Mouse (Mus musculus) CD4-positive, CD25-positive, alpha-beta regulatory T cell, adult 4 months (primary cell): ENCODE measurements around the gene Asmt. TPM values are rescaled to one million over a fixed set of nuclear protein-coding genes. Genes with fewer than 3 reads are reported as not detected.

Experiments used
- ATAC-seq: one replicate; pipeline ENCODE4 v1.8.0; 2017
- polyA plus RNA-seq, 2 experiments: library from polyadenylated mRNA; unstranded; fragments of 100-300 nt; shearing (Covaris generic); gene quantifications; one replicate each; pipeline ENCODE4 v1.2.1; 2017

The Asmt gene
- not detected for polyA plus RNA-seq

DNA sequence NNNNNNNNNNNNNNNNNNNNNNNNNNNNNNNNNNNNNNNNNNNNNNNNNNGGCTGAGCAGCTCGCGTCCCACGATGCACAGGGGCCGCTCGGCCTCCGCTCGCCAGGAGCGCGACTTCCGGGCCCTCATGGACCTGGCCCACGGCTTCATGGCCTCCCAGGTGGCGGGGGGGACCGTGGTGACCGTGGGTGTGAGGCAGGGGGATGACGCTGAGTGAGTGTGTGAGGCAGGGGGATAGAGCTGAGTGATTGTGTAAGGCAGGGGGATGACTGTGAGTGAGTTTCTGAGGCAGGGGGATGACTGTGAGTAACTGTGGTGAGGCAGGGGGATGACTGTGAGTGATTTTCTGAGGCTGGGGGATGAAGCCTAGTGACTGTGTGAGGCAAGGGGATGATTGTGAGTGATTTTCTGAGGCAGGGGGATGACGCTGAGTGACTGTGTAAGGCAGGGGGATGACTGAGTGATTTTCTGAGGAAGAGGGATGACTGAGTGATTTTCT is at the start of gene Asmt:
Asmt (plus strand) TSS at position 51 of the 499 bp plus-strand sequence.
- no peak for ATAC-seq

DNA sequence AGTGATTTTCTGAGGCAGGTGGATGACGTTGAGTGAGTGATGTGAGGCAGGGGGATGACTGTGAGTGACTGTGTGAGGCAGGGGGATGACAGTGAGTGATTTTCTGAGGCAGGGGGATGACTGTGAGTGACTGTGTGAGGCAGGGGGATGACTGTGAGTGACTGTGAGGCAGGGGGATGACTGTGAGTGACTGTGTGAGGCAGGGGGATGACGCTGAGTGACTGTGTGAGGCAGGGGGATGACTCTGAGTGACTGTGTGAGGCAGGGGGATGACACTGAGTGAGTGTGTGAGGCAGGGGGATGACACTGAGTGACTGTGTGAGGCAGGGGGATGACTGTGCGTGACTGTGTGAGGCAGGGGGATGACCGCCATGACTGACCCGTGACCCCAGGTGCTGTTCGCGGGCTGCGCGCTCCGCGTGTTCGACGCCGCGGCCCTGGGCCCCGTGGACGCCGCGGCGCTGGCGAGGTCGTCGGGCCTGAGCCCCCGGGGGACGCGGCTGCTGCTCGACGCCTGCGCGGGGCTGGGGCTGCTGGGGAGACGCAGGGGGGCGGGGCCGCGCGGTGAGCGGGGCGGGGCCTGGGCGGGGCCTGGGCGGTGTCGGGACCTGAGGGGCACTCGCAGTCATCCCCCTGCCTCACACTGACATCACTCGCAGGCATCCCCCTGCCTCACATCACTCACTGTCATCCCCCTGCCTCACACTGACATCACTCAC is 948 bp downstream of the Asmt start:
- ATAC-seq, result no peak

DNA sequence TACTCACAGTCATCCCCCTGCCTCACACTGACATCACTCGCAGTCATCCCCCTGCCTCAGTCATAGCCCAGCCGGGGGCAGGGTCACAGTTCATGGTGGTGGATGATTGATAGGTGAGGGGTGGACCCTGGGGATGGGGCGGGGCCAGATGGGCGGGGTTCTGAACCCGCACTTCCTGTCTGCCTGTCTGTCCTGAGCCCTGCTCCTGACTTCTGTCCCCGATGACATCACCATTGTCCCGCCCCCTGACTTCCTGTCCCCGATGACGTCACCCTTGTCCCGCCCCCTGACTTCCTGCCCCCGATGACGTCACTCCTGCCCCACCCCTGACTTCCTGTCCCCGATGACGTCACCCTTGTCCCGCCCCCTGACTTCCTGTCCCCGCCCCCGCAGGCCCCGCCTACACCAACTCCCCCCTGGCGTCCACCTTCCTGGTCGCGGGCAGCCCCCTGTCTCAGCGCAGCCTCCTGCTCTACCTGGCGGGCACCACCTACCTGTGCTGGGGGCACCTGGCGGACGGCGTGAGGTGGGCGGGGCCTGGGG is 1.9 kb downstream of the Asmt start:
- peak; percentile 31 for ATAC-seq

DNA sequence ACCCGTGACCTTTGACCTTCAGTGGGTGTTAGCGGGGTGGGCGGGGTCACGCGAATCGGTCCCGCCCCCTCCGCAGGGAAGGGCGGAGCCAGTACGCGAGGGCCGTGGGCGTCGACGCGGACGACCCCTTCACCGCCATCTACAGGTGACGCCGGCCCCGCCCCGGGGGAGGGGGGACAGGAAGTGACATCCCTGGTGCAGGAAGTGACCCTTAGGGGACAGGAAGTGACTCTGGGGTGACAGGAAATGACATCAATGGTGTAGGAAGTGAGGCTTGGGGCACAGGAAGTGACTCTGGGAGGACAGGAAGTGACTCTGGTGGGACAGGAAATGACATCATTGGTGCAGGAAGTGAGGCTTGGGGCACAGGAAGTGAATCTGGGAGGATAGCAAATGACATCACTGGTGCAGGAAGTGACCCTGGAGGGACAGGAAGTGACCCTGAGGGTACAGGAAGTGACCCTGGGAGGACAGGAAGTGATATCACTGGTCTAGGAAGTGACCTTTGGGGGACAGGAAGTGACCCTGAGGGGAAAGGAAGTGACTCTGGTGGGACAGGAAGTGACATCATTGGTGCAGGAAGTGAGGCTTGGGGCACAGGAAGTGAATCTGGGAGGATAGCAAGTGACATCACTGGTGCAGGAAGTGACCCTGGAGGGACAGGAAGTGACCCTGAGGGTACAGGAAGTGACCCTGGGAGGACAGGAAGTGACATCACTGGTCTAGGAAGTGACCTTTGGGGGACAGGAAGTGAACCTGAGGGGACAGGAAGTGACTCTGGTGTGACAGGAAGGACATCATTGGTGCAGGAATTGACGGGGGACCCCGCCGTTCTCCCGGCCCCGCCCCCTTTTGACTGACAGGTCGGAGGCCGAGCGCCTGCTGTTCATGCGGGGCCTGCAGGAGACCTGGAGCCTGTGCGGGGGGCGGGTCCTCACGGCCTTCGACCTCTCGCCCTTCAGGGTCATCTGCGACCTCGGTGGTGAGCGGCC is 2.7 kb downstream of the Asmt start:
- ATAC-seq, result peak; percentile 62

DNA sequence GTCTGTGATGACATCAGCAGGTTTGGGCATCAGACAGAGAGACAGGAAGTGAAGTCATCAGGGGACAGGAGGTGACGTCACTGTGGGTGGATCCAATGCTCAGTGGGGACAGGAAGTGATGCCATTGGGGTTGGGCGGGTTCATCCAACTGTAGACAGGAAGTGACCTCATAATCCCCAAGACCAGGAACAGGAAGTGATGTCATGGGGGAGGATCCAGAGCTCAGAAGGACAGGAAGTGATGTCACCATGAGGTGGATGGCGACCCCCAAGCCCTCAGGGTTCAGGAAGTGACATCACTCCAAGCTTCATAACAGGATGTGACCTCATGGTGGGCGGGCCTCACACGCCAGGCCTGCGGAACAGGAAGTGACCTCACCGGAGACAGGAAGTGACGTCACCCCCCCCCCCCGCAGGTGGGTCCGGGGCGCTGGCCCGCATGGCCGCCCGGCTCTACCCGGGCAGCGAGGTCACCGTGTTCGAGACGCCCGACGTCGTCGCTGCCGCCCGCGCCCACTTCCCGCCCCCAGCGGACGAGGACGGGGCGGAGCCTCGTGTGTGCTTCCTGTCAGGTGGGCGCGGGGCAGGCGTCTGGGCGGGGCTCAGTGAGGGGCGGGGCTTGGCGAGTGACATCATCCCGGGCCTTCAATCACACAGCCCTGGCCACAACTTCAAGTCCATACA is 3.6 kb downstream of the Asmt start:
- ATAC-seq, result peak; percentile 42

DNA sequence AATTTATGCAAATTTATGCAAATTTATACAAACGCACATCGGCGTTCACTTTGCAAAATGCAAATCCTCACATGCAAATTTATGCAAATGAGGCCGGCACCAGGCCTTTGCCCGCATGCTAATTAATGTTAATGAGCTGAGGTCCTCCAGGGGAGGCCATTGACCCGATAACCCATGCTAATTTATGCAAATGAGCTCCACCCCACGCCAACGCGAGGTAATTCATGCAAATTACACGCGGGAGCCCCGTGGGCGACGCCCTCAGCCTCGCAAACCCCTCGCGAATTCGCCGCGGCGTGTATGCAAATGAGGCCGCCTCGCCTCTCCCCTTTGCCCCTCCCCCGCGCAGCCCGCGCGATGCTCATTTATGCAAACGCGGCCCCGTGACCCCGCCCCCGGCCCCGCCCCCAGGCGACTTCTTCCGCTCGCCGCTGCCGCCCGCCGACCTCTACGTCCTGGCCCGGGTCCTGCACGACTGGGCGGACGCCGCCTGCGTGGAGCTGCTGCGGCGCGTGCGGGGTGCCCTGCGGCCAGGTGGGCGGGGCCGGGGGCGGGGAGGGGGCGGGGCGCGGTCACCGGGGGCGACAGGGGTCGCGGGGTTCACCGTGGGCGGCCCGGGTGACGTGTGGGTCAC is 4.3 kb downstream of the Asmt start:
- no peak for ATAC-seq

DNA sequence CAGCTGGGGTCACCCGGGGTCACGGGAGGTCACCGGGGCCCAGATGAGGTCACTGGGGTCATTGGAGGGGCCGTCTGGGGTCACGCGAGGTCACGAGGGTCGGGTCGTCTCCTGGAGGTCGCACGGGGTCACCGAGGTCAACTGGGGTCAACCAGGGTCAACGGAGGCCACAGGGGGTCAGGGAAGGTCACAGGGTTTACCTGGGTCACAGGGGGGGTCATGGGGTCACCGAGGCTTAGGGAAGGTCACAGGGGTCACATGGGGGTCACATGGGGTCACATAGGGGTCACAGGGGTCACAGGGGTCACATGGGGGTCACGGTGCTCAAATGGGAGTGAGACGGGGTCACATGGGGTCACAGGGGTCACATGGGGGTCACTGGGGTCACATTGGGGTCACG is 4.8 kb downstream of the Asmt start:
- ATAC-seq, result no peak

DNA sequence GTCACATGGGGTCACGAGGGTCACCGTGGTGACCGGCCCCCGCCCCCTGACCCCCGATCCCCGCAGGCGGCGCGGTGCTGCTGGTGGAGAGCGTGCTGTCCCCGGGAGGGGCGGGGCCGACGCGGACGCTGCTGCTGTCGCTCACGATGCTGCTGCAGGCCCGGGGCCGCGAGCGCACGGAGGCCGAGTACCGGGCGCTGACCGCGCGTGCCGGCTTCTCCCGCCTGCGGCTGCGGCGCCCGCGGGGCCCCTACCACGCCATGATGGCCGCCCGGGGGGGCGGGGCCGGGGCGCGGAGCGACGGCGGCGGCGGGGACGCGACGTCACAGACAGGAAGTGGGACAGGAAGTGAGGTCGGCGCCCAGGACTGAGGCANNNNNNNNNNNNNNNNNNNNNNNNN is 5.2 kb downstream of the Asmt start:
- no peak for ATAC-seq
